Mouse (Mus musculus): ENCODE measurements around the gene Fgf10. TPM values are rescaled to one million over a fixed set of nuclear protein-coding genes. Genes with fewer than 3 reads are reported as not detected.
A peak's percentile ranks its signal among the peaks of the same experiment; 100 is the strongest.

Fgf10 gene
- polyA plus RNA-seq, 1 experiment from 2014 or later: 2.0 TPM

- Histone ChIP-seq H3K27me3 (replicated peaks; ENCODE audit: control insufficient read depth, insufficient read depth, low read length) (no peaks in the 10 kb centered on the region), H3K4me3 (ENCODE audit: low read length) (no peak overlapping the region), H3K27ac (ENCODE audit: low read length) (no peak overlapping the region), H3K4me2 (ENCODE audit: low read depth, low read length) (no peak overlapping the region), H3K4me1 (ENCODE audit: control insufficient read depth, insufficient read depth, low read length) (no peaks in the 10 kb centered on the region), H3K9ac (ENCODE audit: low read depth, low read length) (no peak overlapping the region), H3K36me3 (ENCODE audit: control insufficient read depth, insufficient read depth, low read length) (no peaks in the 10 kb centered on the region), H3K9me3 (ENCODE audit: control insufficient read depth, low read length) (no peaks in the 10 kb centered on the region)
- ATAC-seq: no peak
- 67% methylated on average over 3 of the region's 3 CpGs for WGBS
Observed at GRCm38 (mm10) chr13:118661664-118662063, 7.9 kb upstream of the Fgf10 start.

GRCm38 (mm10) chr13:118664901-118665300 is 4.7 kb upstream of the Fgf10 start:
- no peak for ATAC-seq
- no peaks in the 10 kb centered on the region for H3K4me1 ChIP-seq (ENCODE audit: control insufficient read depth, insufficient read depth, low read length)
- H3K9me3 ChIP-seq (ENCODE audit: control insufficient read depth, low read length): no peaks in the 10 kb centered on the region
- H3K4me3 ChIP-seq (ENCODE audit: low read length): no peak overlapping the region
- 77% methylated on average over 2 of the region's 2 CpGs for WGBS
- H3K36me3 ChIP-seq (ENCODE audit: control insufficient read depth, insufficient read depth, low read length): no peaks in the 10 kb centered on the region
- no peak overlapping the region for H3K27ac ChIP-seq (ENCODE audit: low read length)
- H3K9ac ChIP-seq (ENCODE audit: low read depth, low read length): no peak overlapping the region
- H3K27me3 ChIP-seq (replicated peaks; ENCODE audit: control insufficient read depth, insufficient read depth, low read length): no peaks in the 10 kb centered on the region
- no peak overlapping the region for H3K4me2 ChIP-seq (ENCODE audit: low read depth, low read length)

DNA sequence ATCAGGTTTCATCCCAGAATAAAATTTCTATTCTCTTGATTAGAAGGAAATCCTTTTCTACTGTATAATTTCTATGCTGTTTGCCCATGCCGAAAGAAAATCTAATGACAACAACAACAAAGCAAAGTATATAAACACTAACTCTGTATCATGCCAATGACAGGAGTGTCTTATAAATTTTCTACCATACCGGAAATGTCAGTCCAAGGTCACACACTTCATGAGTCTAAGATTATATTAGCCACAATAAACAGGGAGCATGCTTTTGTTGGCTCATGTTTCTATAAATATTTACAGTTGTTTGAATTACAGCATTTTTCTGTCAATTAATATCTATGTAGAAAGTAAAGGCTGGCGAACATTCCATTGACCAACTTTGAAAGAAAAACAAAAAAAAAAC is 9.6 kb downstream of the Fgf10 start:
- no peak overlapping the region for H3K4me2 ChIP-seq (ENCODE audit: low read depth, low read length)
- no peak for ATAC-seq
- no peaks in the 10 kb centered on the region for H3K27me3 ChIP-seq (replicated peaks; ENCODE audit: control insufficient read depth, insufficient read depth, low read length)
- H3K9me3 ChIP-seq (ENCODE audit: control insufficient read depth, low read length): no peaks in the 10 kb centered on the region
- no peaks in the 10 kb centered on the region for H3K36me3 ChIP-seq (ENCODE audit: control insufficient read depth, insufficient read depth, low read length)
- H3K9ac ChIP-seq (ENCODE audit: low read depth, low read length): no peak overlapping the region
- no peak overlapping the region for H3K4me3 ChIP-seq (ENCODE audit: low read length)
- no peak overlapping the region for H3K27ac ChIP-seq (ENCODE audit: low read length)
- no peaks in the 10 kb centered on the region for H3K4me1 ChIP-seq (ENCODE audit: control insufficient read depth, insufficient read depth, low read length)
- WGBS: 69% methylated on average over 3 of the region's 3 CpGs

GRCm38 (mm10) chr13:118693049-118693448 is 23.5 kb downstream of the Fgf10 start:
- Histone ChIP-seq H3K4me2 (ENCODE audit: low read depth, low read length) (no peak overlapping the region), H3K27ac (ENCODE audit: low read length) (no peak overlapping the region), H3K4me1 (ENCODE audit: control insufficient read depth, insufficient read depth, low read length) (no peaks in the 10 kb centered on the region), H3K9ac (ENCODE audit: low read depth, low read length) (no peak overlapping the region), H3K36me3 (ENCODE audit: control insufficient read depth, insufficient read depth, low read length) (no peaks in the 10 kb centered on the region), H3K27me3 (replicated peaks; ENCODE audit: control insufficient read depth, insufficient read depth, low read length) (no peaks in the 10 kb centered on the region), H3K9me3 (ENCODE audit: control insufficient read depth, low read length) (no peaks in the 10 kb centered on the region), H3K4me3 (ENCODE audit: low read length) (no peak overlapping the region)
- WGBS: 85% methylated on average over 2 of the region's 2 CpGs
- ATAC-seq: no peak

- ATAC-seq: no peak
- H3K27ac ChIP-seq (ENCODE audit: low read length): no peak overlapping the region
Observed at GRCm38 (mm10) chr13:118695103-118695502, 25.5 kb downstream of the Fgf10 start.

GRCm38 (mm10) chr13:118703727-118704126 is 34.1 kb downstream of the Fgf10 start:
- Histone ChIP-seq H3K4me2 (ENCODE audit: low read depth, low read length) (no peak overlapping the region), H3K27ac (ENCODE audit: low read length) (no peak overlapping the region), H3K4me1 (ENCODE audit: control insufficient read depth, insufficient read depth, low read length) (no peaks in the 10 kb centered on the region), H3K27me3 (replicated peaks; ENCODE audit: control insufficient read depth, insufficient read depth, low read length) (no peaks in the 10 kb centered on the region), H3K9me3 (ENCODE audit: control insufficient read depth, low read length) (no peaks in the 10 kb centered on the region), H3K36me3 (ENCODE audit: control insufficient read depth, insufficient read depth, low read length) (no peaks in the 10 kb centered on the region), H3K9ac (ENCODE audit: low read depth, low read length) (no peak overlapping the region), H3K4me3 (ENCODE audit: low read length) (no peak overlapping the region)
- no peak for ATAC-seq

More at GRCm38 (mm10) chr13:118695103-118695502, 25.5 kb downstream of the Fgf10 start:
- Histone ChIP-seq H3K4me2 (ENCODE audit: low read depth, low read length) (no peak overlapping the region), H3K27me3 (replicated peaks; ENCODE audit: control insufficient read depth, insufficient read depth, low read length) (no peaks in the 10 kb centered on the region), H3K36me3 (ENCODE audit: control insufficient read depth, insufficient read depth, low read length) (no peaks in the 10 kb centered on the region), H3K9me3 (ENCODE audit: control insufficient read depth, low read length) (no peaks in the 10 kb centered on the region), H3K4me1 (ENCODE audit: control insufficient read depth, insufficient read depth, low read length) (no peaks in the 10 kb centered on the region), H3K9ac (ENCODE audit: low read depth, low read length) (no peak overlapping the region), H3K4me3 (ENCODE audit: low read length) (no peak overlapping the region)
- 26% methylated on average over 4 of the region's 4 CpGs for WGBS

DNA sequence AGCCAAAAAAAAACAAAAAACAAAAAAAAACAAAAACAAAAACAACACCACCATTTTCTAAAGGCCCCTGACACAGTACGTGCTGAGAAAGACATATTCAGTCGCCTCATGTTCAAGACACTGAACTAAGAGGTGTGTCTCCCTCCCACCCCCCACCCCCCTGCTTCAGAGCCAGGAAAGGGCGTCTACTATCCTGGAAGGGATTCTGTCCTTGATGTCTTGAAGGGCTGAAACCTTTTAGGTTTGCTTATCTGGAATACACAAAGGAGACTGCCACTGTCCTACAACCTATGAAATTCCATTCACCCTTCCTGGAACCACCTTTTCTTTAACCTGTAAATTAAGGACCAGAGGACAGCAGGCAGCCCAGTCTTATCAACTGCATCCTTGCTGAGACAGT is 36.1 kb downstream of the Fgf10 start:
- H3K27ac ChIP-seq (ENCODE audit: low read length): no peak overlapping the region
- no peaks in the 10 kb centered on the region for H3K36me3 ChIP-seq (ENCODE audit: control insufficient read depth, insufficient read depth, low read length)
- no peak overlapping the region for H3K4me2 ChIP-seq (ENCODE audit: low read depth, low read length)
- 77% methylated on average over 3 of the region's 3 CpGs for WGBS
- no peaks in the 10 kb centered on the region for H3K27me3 ChIP-seq (replicated peaks; ENCODE audit: control insufficient read depth, insufficient read depth, low read length)
- H3K4me1 ChIP-seq (ENCODE audit: control insufficient read depth, insufficient read depth, low read length): no peaks in the 10 kb centered on the region
- H3K4me3 ChIP-seq (ENCODE audit: low read length): no peak overlapping the region
- no peak for ATAC-seq
- H3K9ac ChIP-seq (ENCODE audit: low read depth, low read length): no peak overlapping the region
- no peaks in the 10 kb centered on the region for H3K9me3 ChIP-seq (ENCODE audit: control insufficient read depth, low read length)

DNA sequence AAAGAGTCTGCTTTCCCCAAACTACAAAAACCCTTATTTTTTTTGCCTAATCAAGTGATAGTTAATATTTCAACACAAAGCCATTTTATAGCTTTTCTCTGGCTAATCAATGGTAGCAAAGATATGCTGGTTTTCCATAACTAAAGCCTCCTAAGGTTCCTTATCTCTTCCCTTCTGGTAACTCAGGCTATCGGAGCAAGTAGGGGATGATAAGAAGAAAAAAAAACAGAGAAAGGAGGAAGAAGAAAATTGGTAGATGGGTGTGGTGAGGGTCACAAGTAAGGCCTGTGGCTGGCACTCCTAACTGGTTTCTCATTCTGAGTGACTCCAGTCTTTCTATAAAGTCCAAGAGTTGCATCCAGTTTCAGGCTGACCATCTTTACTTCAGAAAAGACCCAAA is 40.3 kb downstream of the Fgf10 start:
- Histone ChIP-seq H3K36me3 (ENCODE audit: control insufficient read depth, insufficient read depth, low read length) (no peaks in the 10 kb centered on the region), H3K27ac (ENCODE audit: low read length) (no peak overlapping the region), H3K9ac (ENCODE audit: low read depth, low read length) (no peak overlapping the region), H3K4me3 (ENCODE audit: low read length) (no peak overlapping the region), H3K27me3 (replicated peaks; ENCODE audit: control insufficient read depth, insufficient read depth, low read length) (0 out of 2 replicates have a peak, but pooled peaks cover 2% of the 10 kb centered on the region), H3K4me2 (ENCODE audit: low read depth, low read length) (no peak overlapping the region), H3K9me3 (ENCODE audit: control insufficient read depth, low read length) (no peaks in the 10 kb centered on the region), H3K4me1 (ENCODE audit: control insufficient read depth, insufficient read depth, low read length) (peaks cover 6% of the 10 kb centered on the region)
- peak; percentile 70 for ATAC-seq
- WGBS: 62% methylated on average over 1 of the region's 1 CpGs

DNA sequence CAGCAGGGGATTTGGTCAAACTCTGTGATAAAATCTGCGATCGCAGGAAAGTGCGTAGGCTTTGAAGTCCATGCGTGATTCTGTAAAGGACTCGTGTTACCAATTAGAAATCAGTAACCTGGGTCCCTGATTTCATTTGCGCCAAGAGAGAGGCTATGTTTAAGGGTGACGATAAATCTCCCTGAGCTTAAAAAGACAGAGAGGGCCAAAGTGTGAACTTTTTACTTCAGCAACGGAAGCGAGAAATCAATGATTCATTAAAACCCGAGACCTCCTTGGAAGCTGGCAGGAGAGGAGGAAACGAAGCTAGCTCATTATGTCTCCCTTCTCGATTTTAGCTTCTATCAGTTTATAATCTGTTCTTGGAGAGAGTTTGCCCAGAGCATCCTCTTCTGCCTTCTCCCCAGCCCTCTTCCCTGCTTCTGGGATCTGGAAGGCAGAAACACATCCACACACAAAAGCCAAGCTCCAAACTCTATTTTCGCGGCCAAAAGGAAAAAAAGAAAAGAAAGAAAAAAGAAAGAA is 44.1 kb downstream of the Fgf10 start:
- peaks cover 7% of the 10 kb centered on the region for H3K4me1 ChIP-seq (ENCODE audit: control insufficient read depth, insufficient read depth, low read length)
- no peaks in the 10 kb centered on the region for H3K9me3 ChIP-seq (ENCODE audit: control insufficient read depth, low read length)
- H3K4me3 ChIP-seq (ENCODE audit: low read length): peak overlapping the region; percentile 55
- no peak for ATAC-seq
- peak overlapping the region; percentile 90 for H3K4me2 ChIP-seq (ENCODE audit: low read depth, low read length)
- H3K27me3 ChIP-seq (replicated peaks; ENCODE audit: control insufficient read depth, insufficient read depth, low read length): peaks cover 5% of the 10 kb centered on the region; the same call in 1 of the 2 replicates
- no peak overlapping the region for H3K27ac ChIP-seq (ENCODE audit: low read length)
- H3K9ac ChIP-seq (ENCODE audit: low read depth, low read length): peak overlapping the region; percentile 9; the same call in 1 of the 2 replicates
- WGBS: 1% methylated on average over 14 of the region's 14 CpGs
- H3K36me3 ChIP-seq (ENCODE audit: control insufficient read depth, insufficient read depth, low read length): no peaks in the 10 kb centered on the region

Measured in intestine, embryonic 16.5 days (tissue).